Mouse (Mus musculus) stomach, postnatal 0 days (tissue): ENCODE measurements around the gene Zfp740. TPM values are rescaled to one million over a fixed set of nuclear protein-coding genes. Genes with fewer than 3 reads are reported as not detected.

ENCODE experiments used
- ATAC-seq: fragments of 200-750 bp; cut with Nextera tagmentation; 2 replicates; pipeline ENCODE4 v1.8.0; 2017; ENCODE audit not compliant: low FRiP score, low TSS enrichment
- DNase-seq: peaks from one replicate; pipeline ENCODE4 v3.0.0-alpha.2; 2016; ENCODE audit warnings: low spot score
- H3K27ac ChIP-seq: fragments of 300-500 bp; sonication (generic); replicated peaks from 2 replicates; pipeline ENCODE4 v1.5.1; 2014; ENCODE audit warnings: mild to moderate bottlenecking, control low read depth
- H3K27me3 ChIP-seq: fragments of 300-500 bp; sonication (generic); 2 replicates; pipeline ENCODE4 v1.6.1; 2014; ENCODE audit warnings: low read length; ENCODE audit not compliant: control insufficient read depth, insufficient read depth
- H3K36me3 ChIP-seq: fragments of 300-500 bp; sonication (generic); 2 replicates; pipeline ENCODE4 v1.6.1; 2014; ENCODE audit warnings: low read length, mixed read lengths; ENCODE audit not compliant: control insufficient read depth, insufficient read depth
- H3K4me1 ChIP-seq: fragments of 300-500 bp; sonication (generic); replicated peaks from 2 replicates; pipeline ENCODE4 v1.6.1; 2014; ENCODE audit warnings: antibody characterized with exemption; ENCODE audit not compliant: control insufficient read depth, insufficient read depth
- H3K4me2 ChIP-seq: fragments of 300-500 bp; sonication (generic); replicated peaks from 2 replicates; pipeline ENCODE4 v1.6.1; 2014; ENCODE audit warnings: low read depth, mild to moderate bottlenecking, control low read depth, moderate library complexity
- H3K4me3 ChIP-seq: fragments of 300-500 bp; sonication (generic); 2 replicates; pipeline ENCODE4 v1.5.1; 2014; ENCODE audit warnings: low read depth, low read length, control low read depth
- H3K9ac ChIP-seq: fragments of 300-500 bp; sonication (generic); 2 replicates; pipeline ENCODE4 v1.6.1; 2014; ENCODE audit warnings: mild to moderate bottlenecking, low read length, control low read depth, mixed read lengths
- H3K9me3 ChIP-seq: fragments of 300-500 bp; sonication (generic); 2 replicates; pipeline ENCODE4 v1.6.1; 2016; ENCODE audit warnings: low read length; ENCODE audit not compliant: control insufficient read depth
- CTCF ChIP-seq: IDR thresholded peaks from 2 replicates; pipeline ENCODE4 v1.5.1; 2016; ENCODE audit warnings: antibody characterized with exemption, low read depth, mild to moderate bottlenecking, moderate library complexity
- EP300 ChIP-seq: optimal IDR thresholded peaks from 2 replicates; pipeline ENCODE3; 2016; ENCODE audit warnings: antibody characterized with exemption
- WGBS: fragments of 180-500 bp; shearing (Covaris S2); extraction: QIAGEN DNeasy Blood & Tissue Kit; methylation state at CpG from one replicate; pipeline ENCODE4 v1.1.7; 2014; 5-methylcytosine and 5-hydroxymethylcytosine counted together
- polyA plus RNA-seq: library from polyadenylated mRNA; unstranded; fragments of >200 nt; fragmentation: Nextera tagmentation; extraction: Ambion mirVana; gene quantifications from 2 replicates; pipeline ENCODE4 v1.2.1, GENCODE M21; 2015

Zfp740 gene
- polyA plus RNA-seq, 1 experiment from 2014 or later: 20.2 TPM

- H3K9ac ChIP-seq: no peak overlapping the region
- no peak for ATAC-seq
- WGBS: 73% methylated on average over 6 of the region's 6 CpGs
- no peak overlapping the region for H3K4me2 ChIP-seq
- H3K4me3 ChIP-seq: no peak overlapping the region
- no peaks in the 10 kb centered on the region for H3K4me1 ChIP-seq
- no peak overlapping the region for H3K27ac ChIP-seq
- H3K9me3 ChIP-seq: no peaks in the 10 kb centered on the region
- DNase-seq: no peak
- TF ChIP-seq EP300: no peak
- no peak for TF ChIP-seq CTCF
- no peaks in the 10 kb centered on the region for H3K27me3 ChIP-seq
- peaks cover 20% of the 10 kb centered on the region for H3K36me3 ChIP-seq
These were observed 12.6 kb downstream of the Zfp740 start for GRCm38 (mm10) chr15:102215624-102216023.

- Histone ChIP-seq H3K36me3 (peaks cover 20% of the 10 kb centered on the region), H3K4me1 (no peaks in the 10 kb centered on the region), H3K27ac (no peak overlapping the region), H3K4me2 (no peak overlapping the region), H3K9me3 (no peaks in the 10 kb centered on the region), H3K9ac (no peak overlapping the region), H3K27me3 (no peaks in the 10 kb centered on the region), H3K4me3 (no peak overlapping the region)
- DNase-seq (no peak), ATAC-seq (peak; percentile 6; the same call in 1 of the 2 replicates)
- TF ChIP-seq EP300: no peak
- TF ChIP-seq CTCF: no peak
- 80% methylated on average over 16 of the region's 16 CpGs for WGBS
These were observed 13.6 kb downstream of the Zfp740 start for GRCm38 (mm10) chr15:102216459-102217228.

DNA sequence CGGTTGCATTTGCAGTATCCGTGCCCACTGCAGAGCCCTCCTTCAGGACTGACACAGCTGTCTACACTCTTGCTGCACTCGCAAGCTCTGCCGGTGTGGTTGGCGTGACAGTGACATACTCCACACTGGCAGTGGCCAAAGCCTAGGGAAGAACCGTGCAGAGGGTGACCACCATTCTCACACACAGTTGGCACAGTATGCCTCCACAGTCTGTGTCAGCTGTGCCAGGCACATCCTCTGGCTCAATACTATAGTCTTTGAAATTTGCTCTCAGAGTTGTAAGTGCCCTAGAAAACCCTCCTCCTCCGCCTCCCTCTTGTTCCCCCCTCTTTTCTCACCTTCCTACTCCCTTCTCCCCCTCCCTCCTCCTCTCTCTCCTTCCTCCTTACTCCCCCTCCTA lies 14.3 kb downstream of the Zfp740 start:
- ATAC-seq (peak; percentile 13; the same call in 1 of the 2 replicates), DNase-seq (no peak)
- no peak overlapping the region for H3K27ac ChIP-seq
- H3K9ac ChIP-seq: no peak overlapping the region
- TF ChIP-seq CTCF: no peak
- TF ChIP-seq EP300: no peak
- H3K4me3 ChIP-seq: no peak overlapping the region
- H3K4me2 ChIP-seq: no peak overlapping the region
- no peaks in the 10 kb centered on the region for H3K27me3 ChIP-seq
- no peaks in the 10 kb centered on the region for H3K9me3 ChIP-seq
- H3K36me3 ChIP-seq: peaks cover 16% of the 10 kb centered on the region
- H3K4me1 ChIP-seq: no peaks in the 10 kb centered on the region
- 85% methylated on average over 7 of the region's 7 CpGs for WGBS

GRCm38 (mm10) chr15:102222386-102222785 lies 19.3 kb downstream of the Zfp740 start:
- 58% methylated on average over 10 of the region's 10 CpGs for WGBS
- ATAC-seq: no peak
- H3K4me3 ChIP-seq: no peak overlapping the region
- no peak overlapping the region for H3K27ac ChIP-seq
- no peak overlapping the region for H3K4me2 ChIP-seq
- no peaks in the 10 kb centered on the region for H3K4me1 ChIP-seq
- no peak overlapping the region for H3K9ac ChIP-seq
- H3K27me3 ChIP-seq: no peaks in the 10 kb centered on the region
- no peaks in the 10 kb centered on the region for H3K9me3 ChIP-seq
- TF ChIP-seq EP300 (no peak), CTCF (peak; percentile 46)
- no peaks in the 10 kb centered on the region for H3K36me3 ChIP-seq
- no peak for DNase-seq

- ATAC-seq: peak; percentile 88
- Histone ChIP-seq H3K9ac (peak overlapping the region; percentile 54), H3K27me3 (no peaks in the 10 kb centered on the region), H3K4me3 (peak overlapping the region; percentile 40), H3K27ac (no peak overlapping the region), H3K36me3 (no peaks in the 10 kb centered on the region), H3K9me3 (no peaks in the 10 kb centered on the region), H3K4me1 (no peaks in the 10 kb centered on the region), H3K4me2 (peak overlapping the region; percentile 79)
- TF ChIP-seq EP300 (no peak), CTCF (peak; percentile 91)
- peak; percentile 87 for DNase-seq
- 4% methylated on average over 41 of the region's 43 CpGs for WGBS
These were observed 21.3 kb downstream of the Zfp740 start for GRCm38 (mm10) chr15:102224186-102224991.
